In genomic region chr10:40192010-40192935, GRCm38 (mm10) we compare ENCODE assay signal across 10 mouse cellular contexts. TPM values are rescaled to one million over a fixed set of nuclear protein-coding genes. Genes with fewer than 3 reads are reported as not detected.
DNase-seq lines count a peak whose midpoint lies in the region; ATAC-seq and TF ChIP-seq lines count a peak whose summit lies in the region.
"Had no signal": no experiment of that assay in that cellular context is flagged by ENCODE, and none has a peak within 500 bp of the region (broad histone marks: within the 10 kb centered on the region; RNA-seq: fewer than 3 reads in every experiment).

No protein-coding gene starts in this region.

- H3K4me2 ChIP-seq in hindbrain, embryonic 12.5 days (replicated peaks) = peak overlapping the region; percentile 41
- no peak overlapping the region; the same call in 1 of the 2 replicates for H3K4me2 ChIP-seq in hindbrain, embryonic 13.5 days
- H3K4me2 ChIP-seq in forebrain, embryonic 16.5 days (ENCODE audit: low read length) = no peak overlapping the region

- TF ChIP-seq CTCF in bone marrow, adult 2 months (IDR thresholded peaks at IDR 0.05; ENCODE audit: control insufficient read depth, insufficient read depth, low read length) = no peak
- TF ChIP-seq CTCF in embryonic fibroblast, embryonic 13.5 days (IDR thresholded peaks at IDR 0.05; ENCODE audit: borderline replicate concordance, insufficient read depth, low read length) = no peak

- H3K27ac ChIP-seq in hindbrain, embryonic 12.5 days = no peak overlapping the region
- H3K27ac ChIP-seq in hindbrain, embryonic 13.5 days = no peak overlapping the region
- H3K27ac ChIP-seq in bone marrow, adult 2 months (ENCODE audit: control insufficient read depth, insufficient read depth, low read depth, low read length, poor library complexity) = no peak overlapping the region
- H3K27ac ChIP-seq in embryonic fibroblast, embryonic 13.5 days (ENCODE audit: insufficient read depth, low read length) = no peak overlapping the region
- H3K27ac ChIP-seq in forebrain, embryonic 16.5 days (ENCODE audit: low read length) = no peak overlapping the region

- WGBS in hindbrain, embryonic 12.5 days = 58% methylated on average over 18 of the region's 18 CpGs
- WGBS in hindbrain, embryonic 13.5 days = 67% methylated on average over 18 of the region's 18 CpGs
- 12% methylated on average over 18 of the region's 18 CpGs for WGBS in bone marrow, adult 2 months
- WGBS in forebrain, embryonic 16.5 days = 64% methylated on average over 18 of the region's 18 CpGs

- DNase-seq in layer of hippocampus, adult 9-10 months (ENCODE audit: low spot score) = no peak
- DNase-seq: cerebellum, adult 18-20 months had no signal

- H3K9ac ChIP-seq in hindbrain, embryonic 12.5 days = no peak overlapping the region
- H3K9ac ChIP-seq in hindbrain, embryonic 13.5 days = no peak overlapping the region
- no peak overlapping the region for H3K9ac ChIP-seq in forebrain, embryonic 16.5 days (replicated peaks; ENCODE audit: low read depth, low read length)

- 0 out of 2 replicates have a peak, but pooled peaks have one; percentile 12 for TF ChIP-seq POLR2A in bone marrow, adult 2 months (IDR thresholded peaks at IDR 0.05; ENCODE audit: borderline replicate concordance, control insufficient read depth, low read depth, low read length)
- TF ChIP-seq POLR2A in embryonic fibroblast, embryonic 13.5 days (IDR thresholded peaks at IDR 0.05; ENCODE audit: low read depth, low read length) = no peak

- no peaks in the 10 kb centered on the region for H3K27me3 ChIP-seq in hindbrain, embryonic 12.5 days
- H3K27me3 ChIP-seq in hindbrain, embryonic 13.5 days = no peaks in the 10 kb centered on the region
- H3K27me3 ChIP-seq in forebrain, embryonic 16.5 days (replicated peaks; ENCODE audit: control insufficient read depth, insufficient read depth, low read length) = no peaks in the 10 kb centered on the region
- H3K27me3 ChIP-seq: Patski had no signal

- H3K9me3 ChIP-seq in hindbrain, embryonic 12.5 days (replicated peaks) = no peaks in the 10 kb centered on the region
- H3K9me3 ChIP-seq in hindbrain, embryonic 13.5 days = no peaks in the 10 kb centered on the region
- H3K9me3 ChIP-seq in forebrain, embryonic 16.5 days (ENCODE audit: control insufficient read depth, low read length) = no peaks in the 10 kb centered on the region

- peaks cover 5% of the 10 kb centered on the region for H3K4me1 ChIP-seq in hindbrain, embryonic 12.5 days
- no peaks in the 10 kb centered on the region for H3K4me1 ChIP-seq in hindbrain, embryonic 13.5 days (replicated peaks)
- H3K4me1 ChIP-seq in bone marrow, adult 2 months (ENCODE audit: control insufficient read depth, insufficient read depth, low read length) = peaks cover 7% of the 10 kb centered on the region; the same call in 1 of the 2 replicates
- 0 out of 2 replicates have a peak, but pooled peaks cover 2% of the 10 kb centered on the region for H3K4me1 ChIP-seq in embryonic fibroblast, embryonic 13.5 days (ENCODE audit: control insufficient read depth, insufficient read depth, low read length)
- no peaks in the 10 kb centered on the region for H3K4me1 ChIP-seq in forebrain, embryonic 16.5 days (replicated peaks; ENCODE audit: control insufficient read depth, insufficient read depth, low read length)

- H3K36me3 ChIP-seq in hindbrain, embryonic 12.5 days = no peaks in the 10 kb centered on the region
- no peaks in the 10 kb centered on the region for H3K36me3 ChIP-seq in hindbrain, embryonic 13.5 days
- no peaks in the 10 kb centered on the region for H3K36me3 ChIP-seq in forebrain, embryonic 16.5 days (ENCODE audit: control insufficient read depth, insufficient read depth)

- H3K4me3 ChIP-seq in hindbrain, embryonic 12.5 days = peak overlapping the region; percentile 6; the same call in 1 of the 2 replicates
- no peak overlapping the region for H3K4me3 ChIP-seq in hindbrain, embryonic 13.5 days
- H3K4me3 ChIP-seq in bone marrow, adult 2 months (replicated peaks; ENCODE audit: control insufficient read depth, low read depth, low read length) = peak overlapping the region; percentile 26
- peak overlapping the region; percentile 7; the same call in 1 of the 2 replicates for H3K4me3 ChIP-seq in embryonic fibroblast, embryonic 13.5 days (ENCODE audit: insufficient read depth, low read length)
- no peak overlapping the region for H3K4me3 ChIP-seq in forebrain, embryonic 16.5 days (replicated peaks; ENCODE audit: low read length)

- no peak for ATAC-seq in hindbrain, embryonic 12.5 days (ENCODE audit: low FRiP score)
- no peak for ATAC-seq in hindbrain, embryonic 13.5 days (ENCODE audit: low FRiP score)
- ATAC-seq in megakaryocyte, adult 5-6 weeks (ENCODE audit: poor library complexity, severe bottlenecking) = peak; percentile 55
- ATAC-seq in monocyte, adult 5-6 weeks (replicated peaks; ENCODE audit: insufficient number of reproducible peaks, low FRiP score, low TSS enrichment, poor library complexity, severe bottlenecking) = no peak
- ATAC-seq in forebrain, embryonic 16.5 days = no peak
- ATAC-seq: Patski had no signal

RNA-seq across cellular contexts. Expression of gene Slc16a10, which starts 50.2 kb away (rescaled TPM):
- 12.6 and 13.6 TPM in 2 replicates for polyA plus RNA-seq in hindbrain, embryonic 12.5 days (2016; fragmentation: Nextera tagmentation; extraction: Ambion mirVana)
- polyA plus RNA-seq in hindbrain, embryonic 13.5 days (2015; fragmentation: Nextera tagmentation; extraction: Ambion mirVana) = 6.4 and 12.8 TPM in 2 replicates
- polyA plus RNA-seq in bone marrow, adult 2 months (2011; ENCODE audit: insufficient read depth, insufficient read length, low replicate concordance, missing spikeins) = 24.6 and 48.9 TPM in 2 replicates
- 1.6 and 1.8 TPM in 2 replicates for polyA plus RNA-seq in embryonic fibroblast, embryonic 13.5 days (2011; ENCODE audit: insufficient read length, low read depth, missing spikeins)
- total RNA-seq in megakaryocyte, adult 5-6 weeks (2015) = 45.0 and 56.3 TPM in 2 replicates
- 29.8 and 31.6 TPM in 2 replicates for total RNA-seq in megakaryocyte, adult 5-6 weeks (2017)
- 19.6 to 23.9 TPM (median 23.2 TPM) in 3 replicates for total RNA-seq in monocyte, adult 5-6 weeks (2017)
- 1.9 and 2.2 TPM in 2 replicates for polyA plus RNA-seq in forebrain, embryonic 16.5 days (2015; fragmentation: Nextera tagmentation; extraction: Ambion mirVana)

RNA-seq across cellular contexts. Expression of gene Rpf2, which starts 54.6 kb away (rescaled TPM):
- polyA plus RNA-seq in hindbrain, embryonic 12.5 days (2016; fragmentation: Nextera tagmentation; extraction: Ambion mirVana) = 65.4 and 67.0 TPM in 2 replicates
- 72.6 and 81.7 TPM in 2 replicates for polyA plus RNA-seq in hindbrain, embryonic 13.5 days (2015; fragmentation: Nextera tagmentation; extraction: Ambion mirVana)
- 35.0 and 54.0 TPM in 2 replicates for polyA plus RNA-seq in bone marrow, adult 2 months (2011; ENCODE audit: insufficient read depth, insufficient read length, low replicate concordance, missing spikeins)
- polyA plus RNA-seq in embryonic fibroblast, embryonic 13.5 days (2011; ENCODE audit: insufficient read length, low read depth, missing spikeins) = 35.8 and 37.5 TPM in 2 replicates
- 56.7 and 57.2 TPM in 2 replicates for total RNA-seq in megakaryocyte, adult 5-6 weeks (2015)
- 81.2 and 104 TPM in 2 replicates for total RNA-seq in megakaryocyte, adult 5-6 weeks (2017)
- total RNA-seq in monocyte, adult 5-6 weeks (2017) = 45.3 to 56.4 TPM (median 53.7 TPM) in 3 replicates
- 76.7 and 80.5 TPM in 2 replicates for polyA plus RNA-seq in forebrain, embryonic 16.5 days (2015; fragmentation: Nextera tagmentation; extraction: Ambion mirVana)

Comparison
In these comparisons a context has a peak if more than half of its experiments do, and no peak if none do; other contexts are left out.
1. H3K4me3 ChIP-seq: peak in hindbrain, embryonic 12.5 days (single experiment), bone marrow, adult 2 months (single experiment) and embryonic fibroblast, embryonic 13.5 days (single experiment); none in hindbrain, embryonic 13.5 days (single experiment) and forebrain, embryonic 16.5 days (single experiment).